Mouse (Mus musculus) kidney, adult 2 months (tissue): ENCODE data around the gene Mkrn2os. TPM values are rescaled to one million over a fixed set of nuclear protein-coding genes. Genes with fewer than 3 reads are reported as not detected.
A peak's percentile ranks its signal among the peaks of the same experiment; 100 is the strongest.

ENCODE experiments used
- DNase-seq: peaks from one replicate; pipeline ENCODE4 v3.0.0; 2021
- H3K27ac ChIP-seq: fragments of 200-500 bp; 2 replicates; pipeline ENCODE4 v1.5.1; 2012; ENCODE audit warnings: low read depth, low read length, control low read depth, inconsistent platforms; ENCODE audit not compliant: insufficient read depth
- H3K27me3 ChIP-seq: fragments of 200-500 bp; replicated peaks from 2 replicates; pipeline ENCODE4 v1.6.1; 2012; ENCODE audit warnings: mild to moderate bottlenecking, moderate library complexity, low read length, inconsistent platforms; ENCODE audit not compliant: control insufficient read depth, insufficient read depth
- H3K36me3 ChIP-seq: fragments of 200-500 bp; 2 replicates; pipeline ENCODE4 v1.6.1; 2012; ENCODE audit warnings: mild to moderate bottlenecking, moderate library complexity, low read length, inconsistent platforms; ENCODE audit not compliant: control insufficient read depth, insufficient read depth
- H3K4me1 ChIP-seq: fragments of 200-500 bp; 2 replicates; pipeline ENCODE4 v1.6.1; 2011; ENCODE audit warnings: low read length; ENCODE audit not compliant: control insufficient read depth, insufficient read depth
- H3K4me3 ChIP-seq: fragments of 200-500 bp; 2 replicates; pipeline ENCODE4 v1.5.1; 2011; ENCODE audit warnings: mild to moderate bottlenecking, low read depth, low read length, control low read depth; ENCODE audit not compliant: insufficient read depth
- CTCF ChIP-seq: fragments of 200-500 bp; conservative IDR thresholded peaks from 2 replicates; pipeline ENCODE4 v1.5.1; 2011; ENCODE audit warnings: low read depth, mild to moderate bottlenecking, control low read depth, low read length, moderate library complexity, mixed read lengths; ENCODE audit not compliant: insufficient read depth, insufficient read length
- POLR2A ChIP-seq: fragments of 200-500 bp; IDR thresholded peaks from one replicate; pipeline ENCODE4 v1.6.1; 2011; ENCODE audit warnings: low read depth, low read length, control low read depth
- WGBS: fragments of 180-500 bp; shearing (Covaris S2); methylation state at CpG from one replicate; pipeline ENCODE4 v1.1.7; 2018; 5-methylcytosine and 5-hydroxymethylcytosine counted together
- polyA plus RNA-seq: library from polyadenylated mRNA; depleted of rRNA; stranded (reverse); fragments of >200 nt; gene quantifications from 2 replicates; pipeline ENCODE4 v1.2.3, GENCODE M21; 2012; rRNA removed

Gene Mkrn2os
- polyA plus RNA-seq, 1 experiment: 15.4 TPM

- Histone ChIP-seq H3K4me1 (no peaks in the 10 kb centered on the region), H3K4me3 (no peak overlapping the region), H3K36me3 (no peaks in the 10 kb centered on the region), H3K27me3 (no peaks in the 10 kb centered on the region), H3K27ac (no peak overlapping the region)
- 81% methylated on average over 4 of the region's 4 CpGs for WGBS
- TF ChIP-seq POLR2A (no peak), CTCF (no peak)
- no peak for DNase-seq
Measured at GRCm38 (mm10) chr6:115536169-115536568, 56.2 kb downstream of the Mkrn2os start.

GRCm38 (mm10) chr6:115534617-115535016 is 57.8 kb downstream of the Mkrn2os start:
- H3K27me3 ChIP-seq: no peaks in the 10 kb centered on the region
- no peak overlapping the region for H3K27ac ChIP-seq
- no peaks in the 10 kb centered on the region for H3K36me3 ChIP-seq
- TF ChIP-seq POLR2A (no peak), CTCF (no peak)
- H3K4me1 ChIP-seq: no peaks in the 10 kb centered on the region
- DNase-seq: peak; percentile 44
- no peak overlapping the region for H3K4me3 ChIP-seq
- 46% methylated on average over 7 of the region's 7 CpGs for WGBS

Other genes with a start within 250 kb of the Mkrn2os start
- gene Pparg, start 231.6 kb downstream of the Mkrn2os start, polyA plus RNA-seq: 12.8 and 13.5 TPM in 2 replicates
- 4.2 and 4.8 TPM in 2 replicates for gene Tsen2, start 47.9 kb downstream of the Mkrn2os start, polyA plus RNA-seq
- 47.2 and 68.0 TPM in 2 replicates for gene Mkrn2, start 9.3 kb upstream of the Mkrn2os start, polyA plus RNA-seq
- 103 and 106 TPM in 2 replicates for gene Raf1, start 84.1 kb upstream of the Mkrn2os start, polyA plus RNA-seq
- gene Tmem40, start 169.8 kb upstream of the Mkrn2os start, polyA plus RNA-seq: 0.50 TPM in 2 replicates
- 4.0 and 4.3 TPM in 2 replicates for gene Cand2, start 182.0 kb upstream of the Mkrn2os start, polyA plus RNA-seq
- gene Rpl32, start 216.2 kb upstream of the Mkrn2os start, polyA plus RNA-seq: 499 and 560 TPM in 2 replicates
- gene Efcab12, start 245.8 kb upstream of the Mkrn2os start, polyA plus RNA-seq: 2.2 and 2.3 TPM in 2 replicates